Mouse (Mus musculus) hindbrain, embryonic 14.5 days (tissue): ENCODE data around the gene Perp. TPM values are rescaled to one million over a fixed set of nuclear protein-coding genes. Genes with fewer than 3 reads are reported as not detected.

Experiments used
- polyA plus RNA-seq: library from polyadenylated mRNA; unstranded; fragments of >200 nt; fragmentation: Nextera tagmentation; extraction: Ambion mirVana; gene quantifications from 2 replicates; pipeline ENCODE4 v1.2.1, GENCODE M21; 2014

The Perp gene
- polyA plus RNA-seq, 1 experiment from 2014 or later = 9.6 TPM

Other genes starting within 250 kb of the Perp start
- gene Arfgef3, start 101.1 kb upstream of the Perp start, polyA plus RNA-seq = 7.6 and 8.5 TPM in 2 replicates
- 0.10 and 0.28 TPM in 2 replicates for gene Gm4922, start 58.2 kb upstream of the Perp start, polyA plus RNA-seq
- 2.9 and 3.0 TPM in 2 replicates for gene Tnfaip3, start 170.6 kb downstream of the Perp start, polyA plus RNA-seq